Mouse (Mus musculus) urinary bladder, postnatal 14 days (tissue): Measurements from ENCODE around the gene Pmepa1.

Experiments
- DNase-seq: peaks from one replicate; pipeline ENCODE4 v3.0.0; 2021; ENCODE audit warnings: low spot score

Pmepa1 gene

DNA sequence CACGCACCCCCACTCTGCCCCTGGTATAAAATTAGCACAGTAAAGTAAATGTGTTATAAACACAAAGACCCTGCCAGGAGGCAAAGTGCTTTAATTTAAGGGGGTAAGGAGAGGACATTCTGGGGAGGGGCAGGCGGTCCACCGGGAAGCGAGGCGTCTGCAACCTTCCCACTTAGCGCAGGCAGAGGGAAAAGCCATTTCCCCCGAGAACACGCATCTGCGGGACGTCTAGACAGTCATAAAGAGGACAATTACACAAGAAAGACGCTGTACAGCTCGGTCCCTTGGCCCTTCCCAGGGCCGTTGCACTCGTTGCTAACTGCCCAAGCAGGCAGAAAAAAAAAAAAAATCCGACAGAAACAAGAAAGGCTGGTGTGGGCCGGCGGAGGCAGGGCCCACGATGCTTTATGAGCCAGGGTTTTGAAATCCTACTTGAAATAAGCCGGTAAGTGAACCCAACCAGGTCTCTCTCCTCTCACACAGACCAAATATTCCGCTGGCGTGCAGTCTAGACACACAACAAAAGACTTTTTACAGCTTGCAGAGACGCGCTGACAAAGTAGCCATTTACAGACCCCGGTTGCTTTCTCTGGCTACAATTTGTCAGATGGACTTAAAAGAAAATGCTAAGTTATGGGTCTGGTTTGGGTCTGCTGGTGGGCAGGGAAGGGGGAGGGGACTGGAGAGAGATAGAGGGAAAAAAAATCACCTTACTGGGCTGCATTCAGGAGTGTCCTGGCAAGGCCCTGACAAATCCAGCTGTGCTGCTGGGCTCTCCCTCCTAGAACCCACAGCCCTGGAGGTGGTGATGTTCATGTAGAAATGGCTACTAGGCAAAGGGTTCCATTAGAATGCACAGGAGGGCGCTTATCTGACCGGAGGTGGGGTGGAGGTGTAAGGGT lies 22.3 kb downstream of the Pmepa1 start:
- no peak for DNase-seq

DNA sequence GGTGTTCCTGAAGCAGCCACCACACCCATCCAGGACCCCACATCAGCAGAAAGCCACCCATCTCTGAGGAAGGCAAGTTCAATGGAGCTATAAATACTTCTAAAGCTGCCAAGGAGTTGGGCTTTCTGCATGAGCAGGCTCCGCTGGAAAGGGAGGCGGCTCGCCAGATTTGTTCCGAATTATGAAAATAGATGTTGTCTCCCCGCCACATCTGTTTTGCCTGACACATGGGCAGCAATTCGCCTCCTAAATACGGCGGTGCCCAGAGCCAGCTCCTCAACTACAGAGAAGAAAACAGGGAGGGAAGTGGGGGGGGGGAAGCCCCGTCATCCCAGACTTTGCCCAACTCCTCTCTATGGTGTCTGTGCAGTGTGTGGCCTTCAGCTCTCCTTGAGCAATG lies 24.7 kb downstream of the Pmepa1 start:
- DNase-seq, result no peak

DNA sequence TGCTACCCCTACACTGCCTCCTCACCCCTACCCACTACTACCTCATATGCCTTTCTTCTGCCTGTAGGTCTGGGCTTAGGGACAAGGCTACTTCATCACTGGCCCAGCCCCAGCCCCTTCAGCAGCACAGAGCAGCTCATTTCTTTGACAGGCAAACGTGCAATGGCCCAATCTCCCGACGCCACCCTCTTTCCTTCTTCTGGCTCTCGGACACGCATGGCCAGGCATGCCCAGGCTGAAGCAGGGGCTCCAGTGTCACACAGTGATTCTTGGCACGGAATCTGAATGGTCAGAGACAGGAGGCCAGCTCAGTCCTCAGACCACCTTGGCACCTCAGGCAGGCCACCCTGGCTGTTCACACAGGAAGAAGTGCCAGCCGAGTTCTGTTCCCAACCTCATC lies 25.2 kb downstream of the Pmepa1 start:
- DNase-seq, result no peak

DNA sequence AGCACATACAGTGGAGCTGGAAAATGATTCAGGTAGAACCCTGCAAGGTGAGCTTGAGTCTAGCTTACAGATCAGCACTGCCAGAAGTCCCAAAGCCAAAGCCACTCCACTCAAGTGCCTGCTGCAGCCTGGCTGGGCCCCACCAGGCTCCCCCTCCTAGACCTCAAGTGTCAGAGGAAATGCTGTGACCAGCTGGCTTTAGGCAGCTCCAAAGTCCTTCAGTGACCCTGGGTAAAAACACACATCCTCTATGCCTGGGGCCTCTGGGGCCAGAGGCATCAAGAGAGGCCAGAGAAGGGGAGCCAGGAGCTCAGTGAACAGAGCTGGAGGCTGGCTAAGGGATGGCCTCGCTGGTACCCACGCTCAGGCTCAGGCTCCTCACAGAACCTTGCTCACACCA lies 25.9 kb downstream of the Pmepa1 start:
- no peak for DNase-seq

DNA sequence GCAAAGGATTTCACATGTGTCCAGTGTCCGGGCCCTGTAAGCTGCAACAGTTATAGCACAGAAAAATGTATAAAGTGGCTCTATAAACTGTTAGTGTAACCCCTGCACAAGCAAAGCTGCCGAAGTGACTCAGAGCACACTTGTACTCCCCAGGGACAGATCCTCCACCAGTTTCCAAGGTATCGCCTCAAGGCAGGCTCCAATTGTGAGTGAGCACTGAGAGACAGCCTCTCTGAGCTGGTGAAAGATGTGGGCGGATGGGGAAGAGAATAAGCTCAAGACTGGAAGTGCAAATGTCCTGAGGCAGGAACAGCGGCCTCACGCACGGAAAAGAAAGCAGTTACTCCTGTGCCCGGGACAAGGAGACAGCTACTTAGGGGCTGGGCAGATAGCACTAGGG lies 26.4 kb downstream of the Pmepa1 start:
- DNase-seq, result no peak

DNA sequence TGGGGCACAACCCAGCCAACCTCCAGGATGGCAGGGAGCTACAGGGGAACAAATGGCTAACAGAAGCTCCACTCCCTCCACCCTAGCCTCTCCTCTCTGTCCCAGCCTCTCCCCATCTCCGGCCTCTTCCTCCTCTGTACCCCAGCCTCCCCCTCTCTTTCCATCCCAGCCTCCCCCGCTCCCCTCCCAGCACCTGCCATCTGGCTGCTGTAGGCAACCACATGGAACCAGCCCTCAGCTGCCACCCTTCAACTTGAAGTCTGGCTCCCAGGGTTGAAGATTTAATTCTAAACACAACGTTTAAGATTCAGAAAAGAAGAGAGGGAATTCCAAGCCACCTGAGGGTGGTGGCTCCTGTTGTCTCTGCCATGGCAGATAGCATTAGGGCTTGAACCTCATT lies 26.9 kb downstream of the Pmepa1 start:
- DNase-seq, result no peak

DNA sequence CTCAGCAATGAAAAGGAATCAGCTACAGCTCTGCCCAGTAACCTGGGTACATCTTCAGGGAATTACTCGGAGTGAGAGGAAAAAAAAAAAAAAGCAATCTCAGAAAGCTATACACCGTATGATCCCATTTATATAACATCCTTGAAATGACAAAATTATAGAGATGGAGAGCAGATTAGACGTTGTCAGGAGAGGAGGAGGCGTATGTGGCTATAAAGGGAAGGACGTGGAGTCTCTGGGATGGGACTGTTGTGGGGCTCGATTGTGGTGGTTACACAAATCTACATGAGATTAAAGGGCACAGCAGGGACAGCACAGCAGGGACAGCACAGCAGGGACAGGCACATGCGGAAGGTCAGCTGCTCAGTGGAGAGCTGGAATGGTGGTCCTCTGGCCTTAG lies 27.5 kb downstream of the Pmepa1 start:
- DNase-seq, result no peak

DNA sequence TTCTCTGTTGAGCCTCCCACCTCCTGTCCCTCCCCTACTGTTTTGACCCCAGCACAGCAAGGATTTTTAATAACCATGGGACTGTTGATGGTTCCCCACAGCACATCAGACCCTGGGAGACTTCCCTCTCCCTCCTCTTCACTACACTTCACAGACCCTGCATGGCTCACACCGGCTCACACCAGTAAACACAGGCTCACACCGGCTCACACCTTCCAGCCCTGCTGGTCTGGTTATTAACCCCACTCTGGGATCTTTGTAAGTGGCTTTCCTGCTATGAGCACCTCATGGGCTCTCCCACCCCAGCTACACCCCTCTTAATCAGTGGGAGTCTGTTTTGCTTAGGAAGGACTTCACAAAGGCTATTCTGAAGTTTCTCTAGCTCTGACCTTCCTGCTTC lies 28.4 kb downstream of the Pmepa1 start:
- no peak for DNase-seq

DNA sequence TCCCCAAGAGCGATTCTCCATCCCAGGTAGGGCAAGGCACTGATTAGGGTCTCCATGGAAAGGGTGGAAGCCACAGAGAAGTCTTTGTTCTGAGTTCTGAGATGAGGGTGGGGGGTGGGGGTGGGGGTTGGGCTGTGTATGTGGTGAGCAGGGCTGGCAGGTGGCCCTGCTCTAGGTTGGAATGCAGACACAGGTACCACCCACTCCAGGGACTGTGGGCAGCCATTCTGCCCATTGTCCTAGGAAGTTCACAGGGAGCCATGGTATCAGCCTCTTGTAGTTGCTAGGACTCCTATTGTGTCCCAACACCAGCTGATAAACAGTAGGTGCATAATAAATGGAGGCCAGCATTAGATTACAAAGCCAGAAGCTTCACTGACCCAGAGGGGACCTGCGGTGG lies 29.1 kb downstream of the Pmepa1 start:
- DNase-seq, result no peak

DNA sequence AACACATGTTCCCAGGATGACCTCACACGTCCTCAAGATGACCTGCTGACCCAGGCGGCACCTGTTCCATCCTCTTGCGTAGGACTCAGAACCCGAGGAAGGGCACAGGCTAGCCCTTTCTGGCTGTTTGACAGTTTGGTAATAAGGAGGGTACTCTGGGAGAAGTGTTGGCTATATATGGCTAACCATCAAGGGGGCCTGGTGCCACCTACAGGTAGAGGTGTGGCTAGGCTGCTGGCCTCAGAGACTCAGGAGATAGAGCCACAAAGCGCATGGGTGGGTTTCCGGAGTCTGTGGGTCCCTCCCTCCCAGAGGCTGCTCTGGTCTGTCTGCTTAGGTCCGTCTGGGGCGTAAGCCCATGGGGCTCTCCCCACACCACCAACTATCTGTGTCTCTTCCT lies 29.6 kb downstream of the Pmepa1 start:
- no peak for DNase-seq

DNA sequence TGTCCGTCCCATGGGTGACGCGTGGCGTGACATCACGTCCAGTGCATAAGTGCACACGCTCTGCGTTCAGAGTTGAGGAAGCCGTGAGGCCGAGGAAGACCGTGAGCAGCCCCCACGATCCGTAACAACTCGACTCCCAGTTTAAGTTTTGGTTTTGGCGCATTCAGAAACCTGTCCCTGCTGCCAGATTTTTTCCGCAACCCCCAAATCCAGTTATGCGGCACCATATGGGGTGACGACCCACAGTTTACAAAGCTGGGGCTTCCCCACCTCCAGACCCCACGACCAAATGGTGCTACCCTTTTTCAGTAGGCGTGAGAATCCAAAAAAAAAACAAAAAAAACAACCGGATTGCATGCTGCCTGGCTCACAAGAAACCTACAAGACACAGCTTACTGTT lies 31.1 kb downstream of the Pmepa1 start:
- DNase-seq, result no peak

DNA sequence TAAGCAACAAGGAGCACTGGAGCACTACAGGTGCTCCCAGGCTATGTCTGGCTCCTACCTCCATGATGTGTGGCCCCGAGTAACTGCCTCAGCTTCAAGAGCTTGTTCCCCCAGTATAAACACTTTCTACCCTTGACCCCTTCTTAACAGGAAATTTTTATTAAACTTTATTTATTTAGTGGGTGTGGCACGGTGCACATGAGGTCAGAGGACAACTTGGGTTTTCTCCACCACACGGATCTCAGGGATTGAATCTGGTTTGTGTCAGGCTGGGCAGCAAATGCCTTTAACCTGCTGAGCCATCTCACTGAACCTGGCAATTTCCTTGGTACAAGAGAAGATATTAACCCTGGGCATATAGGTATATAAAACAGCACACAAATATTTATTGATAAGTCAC lies 32.2 kb downstream of the Pmepa1 start:
- no peak for DNase-seq

DNA sequence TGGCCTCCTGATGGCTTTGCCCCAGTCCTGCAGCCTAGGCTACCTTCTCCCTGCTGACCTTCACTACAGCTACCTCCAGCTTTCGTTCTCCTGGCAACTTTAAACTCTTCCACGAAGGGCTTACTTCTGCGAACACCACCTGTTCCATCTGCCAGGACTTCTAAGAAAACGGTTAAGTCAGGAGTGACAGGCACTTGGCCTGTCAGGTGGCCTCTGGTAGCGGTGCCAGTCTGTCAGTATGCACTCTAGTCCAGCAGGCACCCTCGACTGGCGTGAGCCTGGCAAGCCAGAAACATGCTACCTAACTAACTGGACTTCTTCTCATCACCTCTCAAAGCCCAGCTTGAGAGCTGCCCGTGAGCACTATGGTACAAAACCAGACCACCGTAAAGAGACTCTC lies 32.7 kb downstream of the Pmepa1 start:
- no peak for DNase-seq

DNA sequence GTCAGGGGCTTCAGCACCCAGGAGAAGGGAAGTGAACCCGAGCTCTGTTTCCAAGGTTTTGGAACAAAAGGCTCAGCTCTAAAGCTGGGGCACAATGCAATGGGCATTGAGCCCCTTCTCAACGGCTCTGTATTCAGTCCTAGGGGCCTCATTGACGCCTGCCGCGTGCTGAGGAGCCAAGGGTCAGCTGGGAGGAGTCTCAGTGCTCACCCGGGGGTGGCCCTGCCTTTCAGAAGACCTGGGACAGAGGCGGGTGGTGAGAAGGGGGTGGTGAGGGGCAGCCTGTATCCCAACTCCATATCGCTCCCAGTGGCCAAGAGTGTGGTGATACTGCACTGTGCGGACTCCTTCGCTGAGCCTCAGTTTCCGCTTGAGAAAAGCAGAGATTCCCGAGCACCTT lies 33.5 kb downstream of the Pmepa1 start:
- no peak for DNase-seq

DNA sequence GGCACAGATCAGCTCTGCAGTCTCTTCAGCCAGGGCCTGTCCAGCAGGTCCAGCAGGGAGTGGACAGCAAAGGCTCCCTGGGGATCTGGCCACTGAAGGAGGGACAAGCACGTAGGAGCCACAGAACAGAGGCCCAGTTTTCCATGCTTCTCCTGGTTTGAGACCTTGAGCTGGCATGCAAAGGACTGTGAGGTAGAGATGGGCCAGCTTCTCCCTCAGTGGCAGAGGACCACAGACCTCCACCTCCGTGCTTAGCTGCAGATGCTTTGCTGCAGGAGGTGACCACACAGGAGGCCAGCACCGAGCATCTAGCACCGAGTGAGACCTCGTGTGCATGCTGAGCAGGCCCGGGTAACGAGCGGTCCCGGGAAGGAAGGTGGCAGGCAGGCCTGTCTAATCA lies 35.6 kb downstream of the Pmepa1 start:
- DNase-seq, result no peak

DNA sequence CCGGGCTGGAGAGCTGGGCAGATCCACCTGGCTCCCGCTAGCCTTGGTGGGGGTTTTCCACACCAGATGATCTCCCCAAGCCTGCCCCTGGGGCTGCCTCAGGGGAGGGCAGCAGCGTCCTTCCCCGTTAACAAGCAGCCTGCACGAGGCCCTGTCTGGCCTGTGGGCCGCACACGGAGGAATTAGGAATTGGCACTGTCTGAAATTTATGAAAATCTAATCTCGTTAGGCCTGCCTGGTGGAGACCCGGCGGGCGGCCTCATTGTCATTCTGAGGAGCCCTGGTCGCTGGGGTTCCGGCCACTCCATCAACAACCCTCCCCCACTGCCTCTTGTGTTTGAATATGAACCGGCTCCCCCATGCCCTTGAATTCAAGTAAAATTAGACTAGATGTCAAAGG lies 37.8 kb downstream of the Pmepa1 start:
- DNase-seq, result no peak

DNA sequence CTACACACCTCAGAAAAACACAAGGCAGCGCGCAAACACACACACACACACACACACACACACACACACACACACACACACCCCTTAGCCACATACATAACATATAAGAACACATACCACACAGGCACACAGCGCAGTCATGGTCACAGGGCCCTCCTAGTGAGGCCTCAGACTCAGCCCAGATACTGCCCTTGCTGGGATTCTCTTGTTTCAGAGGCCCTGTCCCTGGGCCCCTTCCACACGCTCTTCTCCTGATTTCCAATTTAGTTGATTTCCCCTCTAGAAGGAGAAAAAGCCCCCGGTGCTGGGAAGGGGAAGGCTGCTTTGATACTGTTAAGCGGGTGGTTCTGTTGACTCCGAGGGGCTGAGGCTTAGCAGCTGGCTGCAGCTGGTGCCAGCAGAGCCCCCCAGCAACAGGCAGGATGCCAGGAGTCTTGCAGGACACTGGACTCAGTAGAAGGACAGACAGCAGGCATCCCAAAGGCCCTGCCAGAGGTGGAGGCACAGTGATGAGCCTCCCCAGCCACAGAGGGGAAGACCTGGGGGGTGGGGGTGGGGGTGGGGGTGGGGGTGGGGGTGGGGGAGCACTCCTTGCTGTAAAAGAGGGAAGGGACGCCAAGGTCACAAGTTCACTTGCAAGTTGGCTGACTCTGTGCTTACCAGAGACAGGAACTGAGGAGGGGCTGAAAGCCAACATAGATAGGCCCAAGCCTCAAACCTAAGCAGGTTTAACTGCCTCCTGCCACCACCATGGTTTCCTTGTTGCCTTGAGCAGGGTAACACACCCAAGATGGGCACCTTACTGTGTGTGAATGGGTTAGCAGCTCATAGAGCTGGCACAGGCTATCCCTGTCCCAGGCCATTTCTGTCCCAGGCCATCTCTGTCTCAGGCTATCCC lies 40.6 kb downstream of the Pmepa1 start:
- DNase-seq, result no peak

DNA sequence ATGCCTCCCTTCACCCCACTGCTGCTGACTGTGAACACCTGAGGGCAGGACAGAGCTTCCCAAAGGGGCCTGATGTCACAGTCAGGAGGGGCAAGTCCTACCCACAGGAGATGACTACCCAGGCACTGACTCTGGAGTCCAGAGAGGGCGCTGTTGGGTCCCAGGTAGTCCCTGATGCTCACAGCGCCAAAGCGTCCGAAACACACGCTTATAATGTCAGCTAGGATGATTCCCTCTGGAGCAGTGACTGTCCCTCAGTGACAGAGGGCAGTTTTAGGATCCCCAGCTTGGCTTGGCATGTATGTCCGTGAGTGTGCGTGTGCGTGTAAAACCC lies 43.6 kb downstream of the Pmepa1 start:
- DNase-seq, result no peak

DNA sequence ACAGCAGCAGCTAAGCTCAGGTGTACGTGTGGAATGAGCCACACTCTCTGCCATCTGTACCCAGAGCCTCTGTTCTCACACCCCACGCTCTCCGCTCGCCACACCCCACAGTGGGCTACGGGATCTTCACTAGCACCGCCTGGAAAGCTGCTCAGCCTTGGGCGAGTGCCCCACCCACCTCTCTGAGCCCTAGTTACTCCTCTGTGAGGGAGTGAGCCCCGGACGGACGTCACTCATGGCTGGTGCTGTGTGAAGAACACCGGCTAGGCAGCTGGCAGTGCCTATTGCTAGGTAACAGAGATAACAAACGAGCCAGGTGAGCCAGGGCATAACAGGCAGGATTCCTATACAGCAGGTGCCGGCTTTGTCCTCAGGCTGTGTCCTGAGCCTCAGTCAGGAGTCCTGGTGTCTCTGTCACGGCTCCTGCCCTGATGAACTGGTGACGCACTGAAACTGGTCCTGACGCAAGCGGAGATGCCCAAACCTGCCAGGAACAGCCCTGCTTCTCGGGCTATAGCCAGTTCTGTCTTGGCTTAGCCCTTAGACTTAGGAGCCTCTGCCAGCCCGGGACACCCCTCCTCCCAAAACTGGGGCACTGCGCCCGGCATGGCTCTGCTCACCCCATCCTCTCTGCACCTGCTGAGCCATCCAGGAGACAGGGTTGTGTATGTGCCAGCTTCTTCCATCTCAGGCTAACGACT lies 44.1 kb downstream of the Pmepa1 start:
- no peak for DNase-seq

DNA sequence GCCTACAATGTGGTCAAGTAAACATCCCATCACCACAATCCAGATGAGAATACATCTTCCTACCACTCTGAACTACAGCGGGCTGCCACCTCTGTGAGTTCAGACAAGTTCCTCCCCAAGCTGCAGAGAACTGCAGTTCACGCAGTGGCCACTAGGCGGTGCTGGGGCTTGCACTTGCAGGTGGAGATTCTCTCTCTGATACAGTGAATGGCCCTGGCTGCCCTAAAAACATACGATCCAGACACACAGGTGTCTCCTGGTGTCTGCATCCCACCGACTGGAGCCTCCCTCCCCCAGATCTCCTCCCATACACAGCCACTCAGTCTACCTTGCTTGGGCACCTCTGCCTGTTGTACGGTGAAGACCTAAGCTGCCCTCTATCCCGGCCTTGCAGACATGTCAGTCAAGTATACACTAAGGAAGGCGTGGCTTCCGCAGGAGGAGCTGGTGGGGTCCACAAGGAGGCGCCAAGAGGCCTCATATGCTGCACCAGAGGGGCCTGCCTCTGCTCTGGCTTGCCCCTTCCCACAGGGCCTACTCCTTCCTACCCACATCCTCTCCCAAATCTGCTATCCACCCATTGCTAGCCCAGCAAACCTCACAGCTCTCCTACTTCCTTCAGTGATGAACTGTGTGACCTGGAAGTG lies 46.6 kb downstream of the Pmepa1 start:
- DNase-seq, result peak; percentile 93

DNA sequence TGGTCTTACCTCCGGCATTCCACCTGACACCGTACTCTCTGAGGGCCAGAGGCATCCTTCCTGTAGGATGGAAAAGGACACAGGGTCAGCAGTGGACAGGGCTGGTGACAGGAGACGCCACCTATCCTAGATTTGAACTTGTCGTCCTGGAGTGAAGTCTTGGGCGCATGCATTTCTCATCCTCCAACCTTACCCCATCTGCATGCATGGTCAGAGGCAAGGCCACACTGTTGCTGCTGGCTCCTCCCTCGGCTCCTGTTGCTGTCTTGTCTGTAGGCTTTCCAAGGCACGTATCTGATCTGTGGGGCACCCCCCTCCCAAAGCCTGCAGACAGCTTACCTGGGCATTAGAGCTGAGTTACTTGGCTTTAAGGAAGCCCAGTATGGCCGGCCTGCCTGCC lies 47.8 kb downstream of the Pmepa1 start:
- no peak for DNase-seq

DNA sequence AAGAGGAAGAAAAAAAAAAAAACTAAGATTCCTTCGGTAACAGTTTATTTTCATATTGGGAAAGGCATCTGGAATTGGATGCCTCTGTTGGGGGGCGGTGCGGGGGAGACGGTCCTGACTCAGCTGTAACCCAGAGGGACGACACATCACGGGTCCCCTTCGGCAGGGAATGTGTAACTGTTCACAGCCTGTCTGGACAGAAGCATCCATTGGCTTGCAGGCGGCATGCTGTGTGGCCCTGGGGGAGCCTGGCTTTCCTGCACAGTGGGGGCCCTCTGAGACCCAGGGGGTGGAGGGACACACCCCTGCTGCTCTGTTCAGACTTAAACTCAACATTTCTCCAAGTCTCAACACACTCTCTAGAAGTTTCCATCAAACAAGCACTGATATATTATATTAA lies 49.5 kb downstream of the Pmepa1 start:
- no peak for DNase-seq
